Comparison of ENCODE assay signal across 9 mouse cellular contexts in genomic region chr14:59478699-59479098, GRCm38 (mm10). TPM values are rescaled to one million over a fixed set of nuclear protein-coding genes. Genes with fewer than 3 reads are reported as not detected.
DNase-seq lines count a peak whose midpoint lies in the region; ATAC-seq and TF ChIP-seq lines count a peak whose summit lies in the region.
"Had no signal": no experiment of that assay in that cellular context is flagged by ENCODE, and none has a peak within 500 bp of the region (broad histone marks: within the 10 kb centered on the region; RNA-seq: fewer than 3 reads in every experiment).

No protein-coding gene starts in this region.

- peak overlapping the region; percentile 49 for H3K27ac ChIP-seq in heart, adult 2 months
- H3K27ac ChIP-seq in midbrain, embryonic 13.5 days: no peak overlapping the region
- H3K27ac ChIP-seq: embryonic facial prominence, embryonic 13.5 days had no signal

- H3K36me3 ChIP-seq in heart, adult 2 months (ENCODE audit: control insufficient read depth, insufficient read depth, low read length): no peaks in the 10 kb centered on the region
- no peaks in the 10 kb centered on the region for H3K36me3 ChIP-seq in midbrain, embryonic 13.5 days
- H3K36me3 ChIP-seq: embryonic facial prominence, embryonic 13.5 days had no signal

- WGBS in heart, adult 2 months: 33% methylated on average over 6 of the region's 6 CpGs
- 78% methylated on average over 6 of the region's 6 CpGs for WGBS in midbrain, embryonic 13.5 days

- no peaks in the 10 kb centered on the region for H3K9me3 ChIP-seq in midbrain, embryonic 13.5 days
- H3K9me3 ChIP-seq: embryonic facial prominence, embryonic 13.5 days had no signal

- ATAC-seq in frontal cortex, adult (ENCODE audit: low TSS enrichment): peak; percentile 99
- no peak for ATAC-seq in megakaryocyte, adult 5-6 weeks (ENCODE audit: poor library complexity, severe bottlenecking)
- no peak for ATAC-seq in midbrain, embryonic 13.5 days

- no peaks in the 10 kb centered on the region for H3K27me3 ChIP-seq in heart, adult 2 months (ENCODE audit: control insufficient read depth, insufficient read depth, low read length)
- no peaks in the 10 kb centered on the region for H3K27me3 ChIP-seq in midbrain, embryonic 13.5 days
- H3K27me3 ChIP-seq: embryonic facial prominence, embryonic 13.5 days had no signal

- TF ChIP-seq CTCF in heart, adult 2 months (IDR thresholded peaks at IDR 0.05): no peak

- DNase-seq in frontal cortex, postnatal 10 days (ENCODE audit: low spot score in 2 of 2): no peak
- DNase-seq in MN1 (ENCODE audit: low spot score): peak; percentile 53
- peak in 1 of 2 experiments; percentile 26 for DNase-seq in heart, adult 2 months
- DNase-seq in kidney, postnatal 25 days: peak; percentile 15 to 41
- DNase-seq in skeletal muscle tissue, adult 2 months (ENCODE audit: low read depth, low spot score): peak; percentile 12

- no peak for TF ChIP-seq EP300 in heart, adult 2 months (IDR thresholded peaks at IDR 0.05; ENCODE audit: insufficient read depth, low read depth, low read length)

- H3K4me1 ChIP-seq in heart, adult 2 months (ENCODE audit: control insufficient read depth, insufficient read depth, low read length): no peaks in the 10 kb centered on the region; the same call in 1 of the 2 replicates
- no peaks in the 10 kb centered on the region for H3K4me1 ChIP-seq in midbrain, embryonic 13.5 days (replicated peaks)
- H3K4me1 ChIP-seq: embryonic facial prominence, embryonic 13.5 days had no signal

- 0 out of 2 replicates have a peak overlapping the region, but pooled peaks have one; percentile 20 for H3K9ac ChIP-seq in heart, adult 2 months (ENCODE audit: low read depth, low read length)
- H3K9ac ChIP-seq in midbrain, embryonic 13.5 days (replicated peaks): no peak overlapping the region
- H3K9ac ChIP-seq: embryonic facial prominence, embryonic 13.5 days had no signal

- H3K4me2 ChIP-seq in midbrain, embryonic 13.5 days (replicated peaks): no peak overlapping the region
- H3K4me2 ChIP-seq: embryonic facial prominence, embryonic 13.5 days had no signal

- TF ChIP-seq POLR2A in heart, adult 2 months (IDR thresholded peaks at IDR 0.05; ENCODE audit: insufficient read depth, low read depth, low read length): 0 out of 2 replicates have a peak, but pooled peaks have one; percentile 22

- intact Hi-C loops in heart, adult 2 months (cut with DNase I): no loop called here

- H3K4me3 ChIP-seq in heart, adult 2 months: peak overlapping the region; percentile 2; the same call in 1 of the 2 replicates
- no peak overlapping the region for H3K4me3 ChIP-seq in midbrain, embryonic 13.5 days (replicated peaks)
- H3K4me3 ChIP-seq: embryonic facial prominence, embryonic 13.5 days had no signal

- H3K79me2 ChIP-seq in heart, adult 2 months (replicated peaks; ENCODE audit: control insufficient read depth, insufficient read depth, low read length): no peaks in the 10 kb centered on the region

RNA-seq across cellular contexts. Expression of gene Cab39l, which starts 37.9 kb away (rescaled TPM):
- total RNA-seq in heart, adult 2 months (2021): 10 to 100 TPM; 23.8 to 26.0 TPM
- polyA plus RNA-seq in heart, adult 2 months (2012; rRNA removed): 7.9 and 15.3 TPM in 2 replicates
- total RNA-seq in megakaryocyte, adult 5-6 weeks (2015): 34.5 and 36.8 TPM in 2 replicates
- 29.9 and 30.7 TPM in 2 replicates for total RNA-seq in megakaryocyte, adult 5-6 weeks (2017)
- polyA plus RNA-seq in midbrain, embryonic 13.5 days (2015; fragmentation: Nextera tagmentation; extraction: Ambion mirVana): 24.8 and 25.3 TPM in 2 replicates

RNA-seq across cellular contexts. Expression of gene Setdb2, which starts 38.0 kb away (rescaled TPM):
- 10 to 100 TPM in 1 of 2 experiments, 1 to 10 TPM in 1; 7.8 to 10.5 TPM for total RNA-seq in heart, adult 2 months (2021)
- 1.2 and 4.2 TPM in 2 replicates for polyA plus RNA-seq in heart, adult 2 months (2012; rRNA removed)
- total RNA-seq in megakaryocyte, adult 5-6 weeks (2015): 40.4 and 40.9 TPM in 2 replicates
- 34.0 and 40.5 TPM in 2 replicates for total RNA-seq in megakaryocyte, adult 5-6 weeks (2017)
- polyA plus RNA-seq in midbrain, embryonic 13.5 days (2015; fragmentation: Nextera tagmentation; extraction: Ambion mirVana): 8.3 and 9.4 TPM in 2 replicates

Comparison
In these comparisons a context has a peak if more than half of its experiments do, and no peak if none do; other contexts are left out.
1. DNase-seq: peak in MN1 (single experiment), kidney, postnatal 25 days (2 of 2) and skeletal muscle tissue, adult 2 months (single experiment); none in frontal cortex, postnatal 10 days (0 of 2).